Mouse (Mus musculus): ENCODE measurements around the gene Ppp1r14d.

Gene Ppp1r14d

GRCm38 (mm10) chr2:119236682-119237209 is 7.0 kb upstream of the Ppp1r14d start:
- DNase-seq: no peak

GRCm38 (mm10) chr2:119209176-119209507 is 20.6 kb downstream of the Ppp1r14d start:
- DNase-seq: no peak

GRCm38 (mm10) chr2:119208344-119209175 is 21.1 kb downstream of the Ppp1r14d start, which contains the start of the genes Zfyve19 and Dnajc17:
Zfyve19 (plus strand) TSS chr2:119208617.
Dnajc17 (minus strand) TSS chr2:119208795.
- peak; percentile 96 to 99 for DNase-seq

- DNase-seq: no peak
Measured at GRCm38 (mm10) chr2:119207961-119208343, 21.8 kb downstream of the Ppp1r14d start.

GRCm38 (mm10) chr2:119203871-119204460 is 25.7 kb downstream of the Ppp1r14d start:
- DNase-seq: no peak

- DNase-seq: peak in 1 of 2 experiments; percentile 22
Measured at GRCm38 (mm10) chr2:119202914-119203453, 26.7 kb downstream of the Ppp1r14d start.

GRCm38 (mm10) chr2:119198934-119199333 is 30.8 kb downstream of the Ppp1r14d start:
- no peak for DNase-seq

GRCm38 (mm10) chr2:119198049-119198448 is 31.7 kb downstream of the Ppp1r14d start:
- DNase-seq: no peak

- DNase-seq: no peak
Measured at GRCm38 (mm10) chr2:119197493-119197892, 32.2 kb downstream of the Ppp1r14d start.

GRCm38 (mm10) chr2:119196316-119197108 is 33.2 kb downstream of the Ppp1r14d start:
- no peak for DNase-seq

- peak; percentile 24 to 28 for DNase-seq
Measured at GRCm38 (mm10) chr2:119194140-119194539, 35.6 kb downstream of the Ppp1r14d start.

- DNase-seq: no peak
Measured at GRCm38 (mm10) chr2:119190969-119191368, 38.7 kb downstream of the Ppp1r14d start.

- DNase-seq: peak; percentile 91 to 94
Measured at GRCm38 (mm10) chr2:119189029-119189710, 40.5 kb downstream of the Ppp1r14d start.

- DNase-seq: no peak
Measured at GRCm38 (mm10) chr2:119182914-119183313, 46.8 kb downstream of the Ppp1r14d start.

- no peak for DNase-seq
Measured at GRCm38 (mm10) chr2:119177384-119177939, 52.2 kb downstream of the Ppp1r14d start.

- no peak for DNase-seq
Measured at GRCm38 (mm10) chr2:119176761-119177160, 52.9 kb downstream of the Ppp1r14d start.

GRCm38 (mm10) chr2:119175614-119176013 is 54.1 kb downstream of the Ppp1r14d start:
- no peak for DNase-seq

GRCm38 (mm10) chr2:119174866-119175265 is 54.8 kb downstream of the Ppp1r14d start:
- DNase-seq: no peak

- no peak for DNase-seq
Measured at GRCm38 (mm10) chr2:119173991-119174651, 55.6 kb downstream of the Ppp1r14d start, which contains the start of gene Gm14137. Gm14137 (plus strand) TSS chr2:119174509.

- no peak for DNase-seq
Measured at GRCm38 (mm10) chr2:119172862-119173576, 56.7 kb downstream of the Ppp1r14d start.

- DNase-seq: no peak
Measured at GRCm38 (mm10) chr2:119172446-119172845, 57.3 kb downstream of the Ppp1r14d start.

All from cerebellum, adult 18-20 months (tissue).